Mouse (Mus musculus) layer of hippocampus, adult 6 months (tissue): ENCODE results near the gene Stag3. TPM values are rescaled to one million over a fixed set of nuclear protein-coding genes. Genes with fewer than 3 reads are reported as not detected.

ENCODE experiments used
- long read RNA-seq, 2 experiments: library from polyadenylated mRNA; unstranded; transcript quantifications; one replicate each; pipeline ENCODE4 v2.0.0; 2019 to 2020
- polyA plus RNA-seq: library from polyadenylated mRNA; unstranded; fragments of <200 nt; fragmentation: Nextera tagmentation; gene quantifications from 2 replicates; pipeline ENCODE4 v1.2.3, GENCODE M21; 2021

Stag3 gene
- 0.10 TPM in 1 of 2 replicates, not detected in the other for polyA plus RNA-seq
- long read RNA-seq, experiment 1, partial matches to known transcripts = 0 of 1 reads
- long read RNA-seq, experiment 1, other reads (novel, unspliced or antisense) = 1 of 1 reads
- long read RNA-seq, experiment 2 = 0 reads

DNA sequence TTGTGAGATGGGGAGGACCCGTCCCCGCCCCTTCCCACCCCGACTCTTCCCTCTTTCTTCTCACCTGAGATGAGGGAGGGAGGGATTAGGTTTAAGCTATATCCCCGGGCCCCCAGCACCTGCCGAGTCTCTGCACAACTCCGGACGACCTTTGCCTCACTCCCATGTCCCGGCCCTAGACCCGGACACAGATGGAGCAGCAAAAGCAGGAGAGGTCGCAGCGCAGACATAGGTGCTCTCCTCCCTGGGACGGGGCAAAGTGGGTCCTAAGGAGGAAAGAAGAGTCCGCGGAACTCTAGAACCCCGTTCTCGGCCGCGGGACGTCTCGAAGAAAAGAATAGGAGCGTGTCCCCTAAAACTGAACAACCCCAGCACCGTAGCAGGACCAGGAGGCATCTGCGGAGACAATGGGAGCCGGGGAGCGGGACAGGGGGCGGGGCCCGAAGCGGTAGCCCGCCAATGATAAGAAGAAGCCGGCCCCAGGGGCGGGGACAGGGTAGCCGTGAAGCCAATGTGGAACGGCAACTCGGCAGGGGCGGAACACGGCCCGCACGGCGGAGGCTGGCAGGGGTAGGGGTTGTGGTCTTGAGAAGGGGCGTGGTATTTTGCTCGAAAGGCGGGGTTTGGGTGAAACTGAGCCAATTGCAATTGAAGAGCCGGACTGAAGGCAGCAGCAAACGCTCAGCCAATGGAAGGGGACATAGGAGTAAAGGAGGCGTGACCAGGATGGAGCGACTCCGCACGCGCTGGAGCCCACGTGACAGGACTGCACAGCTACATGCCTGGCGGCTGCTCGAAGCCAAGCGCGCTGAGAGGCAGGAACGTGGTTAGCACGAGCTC, at the start of gene Stag3, which contains the start of the genes Gm43720 and Gpc2:
Gene Stag3 (plus strand): TSS at position 656 of the 840 bp plus-strand sequence.
Gene Gm43720 (minus strand): TSS at position 374 of the 840 bp plus-strand sequence.
Gene Gpc2 (minus strand): TSS at position 421 of the 840 bp plus-strand sequence.

DNA sequence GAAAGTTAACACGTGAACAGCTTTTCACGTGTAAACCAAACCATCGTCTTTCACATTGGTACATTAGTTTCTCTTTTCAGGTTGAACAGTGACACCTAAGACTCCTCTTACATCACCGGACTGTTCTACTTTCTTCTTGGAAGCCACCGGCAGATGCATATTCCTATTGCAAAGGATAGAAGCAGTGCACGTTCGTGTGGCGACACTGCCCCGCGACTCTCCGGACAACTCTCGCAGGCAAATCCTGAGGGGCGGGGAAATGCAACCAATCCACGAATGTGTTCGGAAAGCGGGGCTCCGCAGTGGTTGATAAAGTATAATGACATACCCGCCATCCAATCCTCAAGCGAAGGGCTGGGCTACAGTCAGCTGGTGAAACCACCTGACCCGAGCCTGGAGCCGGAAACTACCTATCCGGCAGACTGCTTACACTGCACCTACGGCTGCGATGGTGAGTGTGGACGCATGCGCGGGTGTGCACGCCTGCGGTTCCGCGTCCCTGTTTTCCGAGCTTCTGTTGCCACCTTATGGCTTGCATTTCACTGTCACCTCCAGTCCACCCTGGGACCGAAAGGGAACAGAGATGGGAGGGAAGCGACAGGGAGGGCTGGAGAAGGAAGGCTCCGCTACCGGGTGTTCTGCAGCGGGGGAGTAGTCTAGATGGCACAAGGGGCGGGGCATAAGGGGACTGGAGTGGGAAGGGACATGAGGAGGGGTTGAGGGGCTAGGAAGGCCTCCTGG, 24.5 kb upstream of the Stag3 start, which contains the start of gene Lamtor4:
Gene Lamtor4 (plus strand): TSS at position 130 of the 741 bp plus-strand sequence.

DNA sequence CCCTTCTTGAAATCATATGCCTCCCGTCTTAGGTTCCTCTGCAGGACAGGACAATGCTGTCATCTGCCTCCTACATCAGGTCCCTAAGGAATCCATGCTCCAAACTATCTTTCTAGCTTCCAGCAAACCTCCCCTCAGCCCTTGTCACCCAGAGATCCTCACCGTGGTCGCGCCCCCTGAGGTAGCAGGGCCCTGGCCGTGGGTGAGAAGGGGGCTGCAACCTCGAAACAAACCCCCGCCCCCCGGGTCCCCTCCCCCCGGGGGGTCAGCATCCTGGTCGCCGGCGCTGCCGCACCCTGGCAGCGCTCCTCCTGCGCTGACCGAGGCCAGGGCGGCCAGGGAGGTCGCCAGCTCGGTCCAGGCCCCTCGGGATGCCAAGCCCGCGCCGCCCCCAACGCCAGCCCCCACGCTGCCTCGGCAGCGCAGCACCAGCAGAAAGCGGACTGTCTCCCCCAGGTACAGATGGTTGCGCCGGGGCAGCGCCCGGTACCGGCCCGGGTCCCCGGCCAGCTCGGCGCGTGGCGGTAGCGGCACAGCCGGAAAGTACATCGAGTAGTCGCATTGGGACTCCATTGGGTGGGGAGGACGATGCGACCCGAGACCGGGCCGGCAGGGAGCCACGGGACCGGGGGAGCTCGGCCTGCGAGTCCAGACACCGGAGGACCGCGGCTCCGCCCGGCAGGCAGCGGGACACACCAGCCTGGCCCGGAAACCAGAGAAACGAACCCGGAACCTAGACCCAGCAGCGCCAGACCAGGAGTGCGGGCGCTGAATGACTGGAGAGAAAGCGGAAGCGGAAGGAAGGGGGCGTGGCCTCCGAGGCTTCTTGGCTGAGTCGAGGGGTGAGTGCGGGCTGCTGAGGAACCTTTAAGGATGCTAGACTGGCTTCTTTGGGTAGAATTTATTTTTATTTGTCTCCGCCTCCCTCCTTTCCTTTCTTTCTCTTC, 16.5 kb upstream of the Stag3 start, which contains the start of gene BC037034:
Gene BC037034 (minus strand): TSS at position 774 of the 947 bp plus-strand sequence.

DNA sequence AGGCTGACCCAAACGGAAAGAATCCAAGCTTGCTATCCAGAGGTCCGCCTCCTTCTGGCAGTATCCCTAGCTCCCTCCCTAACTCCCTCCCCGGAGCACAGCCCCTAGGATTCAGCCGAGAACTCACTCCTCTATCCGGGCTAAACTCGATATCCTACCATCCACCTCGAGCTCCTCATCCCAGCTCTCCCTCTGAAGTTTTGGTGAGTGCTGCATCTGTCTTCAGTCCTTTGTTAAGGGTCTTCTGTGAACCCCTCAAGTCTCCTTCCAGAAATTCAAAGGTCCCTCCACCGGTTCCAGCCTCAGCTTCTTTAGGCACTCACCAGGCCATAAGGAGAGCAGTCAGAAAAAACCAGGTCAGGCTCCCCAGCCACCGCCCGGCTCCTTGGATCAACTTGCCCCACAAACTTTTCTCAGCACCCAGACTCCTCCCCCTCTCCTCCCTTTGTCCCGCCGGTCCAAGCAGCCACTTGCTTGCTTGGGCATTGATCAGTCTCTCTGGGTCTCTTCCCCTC, 7.6 kb upstream of the Stag3 start, which contains the start of gene Gal3st4:
Gene Gal3st4 (minus strand): TSS at position 432 of the 515 bp plus-strand sequence.

DNA sequence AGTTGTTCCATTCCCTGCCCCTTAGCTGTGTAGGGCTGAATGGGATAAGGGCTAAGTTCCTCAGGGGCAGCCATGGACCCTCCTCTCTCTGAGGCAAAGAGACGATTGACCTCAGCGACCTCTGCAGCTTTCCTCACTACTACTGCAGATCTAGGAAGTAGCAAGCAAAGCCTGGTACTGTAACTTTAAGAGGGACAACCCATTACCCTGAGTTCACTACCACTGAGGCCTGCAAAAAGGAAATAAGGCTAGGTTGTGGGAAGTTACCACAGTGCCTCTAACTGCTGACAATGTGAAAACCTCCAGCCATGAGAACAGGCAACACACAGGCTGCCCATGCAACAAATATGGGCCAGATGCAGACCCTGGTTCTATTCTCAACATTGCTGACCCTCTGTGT, 61.6 kb downstream of the Stag3 start, which contains the start of gene Pvrig:
Gene Pvrig (plus strand): TSS at position 301 of the 400 bp plus-strand sequence.

Other genes starting within 250 kb of the Stag3 start
- gene Smok3c, start 227.0 kb upstream of the Stag3 start, polyA plus RNA-seq = not detected in 2 replicates
- gene Zkscan1, start 195.2 kb upstream of the Stag3 start, polyA plus RNA-seq = 8.0 and 10.7 TPM in 2 replicates
- gene Zscan21, start 163.3 kb upstream of the Stag3 start, polyA plus RNA-seq = 14.1 and 14.6 TPM in 2 replicates
- gene Zfp113, start 124.5 kb upstream of the Stag3 start, polyA plus RNA-seq = 4.0 and 6.4 TPM in 2 replicates
- gene Cops6, start 119.2 kb upstream of the Stag3 start, polyA plus RNA-seq = 330 and 333 TPM in 2 replicates
- 3.9 and 4.3 TPM in 2 replicates for gene Ap4m1, start 108.2 kb upstream of the Stag3 start, polyA plus RNA-seq
- gene Mcm7, start 107.8 kb upstream of the Stag3 start, polyA plus RNA-seq = 8.4 and 9.6 TPM in 2 replicates
- 48.3 and 55.9 TPM in 2 replicates for gene Taf6, start 92.8 kb upstream of the Stag3 start, polyA plus RNA-seq
- 12.6 and 20.8 TPM in 2 replicates for gene Cnpy4, start 92.8 kb upstream of the Stag3 start, polyA plus RNA-seq
- 5.3 and 7.4 TPM in 2 replicates for gene Mblac1, start 85.9 kb upstream of the Stag3 start, polyA plus RNA-seq
- gene Nxpe5, start 54.3 kb upstream of the Stag3 start, polyA plus RNA-seq = not detected in 2 replicates
- 106 and 108 TPM in 2 replicates for gene Lamtor4, start 24.8 kb upstream of the Stag3 start, polyA plus RNA-seq
- gene BC037034, start 16.2 kb upstream of the Stag3 start, polyA plus RNA-seq = 4.3 and 4.5 TPM in 2 replicates
- gene Gal3st4, start 7.4 kb upstream of the Stag3 start, polyA plus RNA-seq = 3.9 and 4.6 TPM in 2 replicates
- gene Gm43720, start 282 bp upstream of the Stag3 start, polyA plus RNA-seq = 0.03 TPM in 1 of 2 replicates, not detected in the other
- 0.10 and 0.13 TPM in 2 replicates for gene Gpc2, start 235 bp upstream of the Stag3 start, polyA plus RNA-seq
- gene Pvrig, start 61.7 kb downstream of the Stag3 start, polyA plus RNA-seq = 0.18 and 0.26 TPM in 2 replicates
- gene Zfp157, start 161.2 kb downstream of the Stag3 start, polyA plus RNA-seq = 8.2 and 8.5 TPM in 2 replicates